Mouse (Mus musculus) forebrain, embryonic 16.5 days (tissue): ENCODE results near the gene Cfb. TPM values are rescaled to one million over a fixed set of nuclear protein-coding genes. Genes with fewer than 3 reads are reported as not detected.

Source experiments
- ATAC-seq: fragments of 200-750 bp; cut with Nextera tagmentation; 2 replicates; pipeline ENCODE4 v1.8.0; 2017; ENCODE audit warnings: mild to moderate bottlenecking, moderate library complexity
- H3K27ac ChIP-seq: fragments of 300-500 bp; sonication (generic); 2 replicates; pipeline ENCODE4 v1.5.1; 2014; ENCODE audit warnings: low read length, control low read depth
- H3K27me3 ChIP-seq: fragments of 300-500 bp; sonication (generic); replicated peaks from 2 replicates; pipeline ENCODE4 v1.6.1; 2014; ENCODE audit warnings: low read length; ENCODE audit not compliant: control insufficient read depth, insufficient read depth
- H3K36me3 ChIP-seq: fragments of 300-500 bp; sonication (generic); 2 replicates; pipeline ENCODE4 v1.6.1; 2014; ENCODE audit not compliant: control insufficient read depth, insufficient read depth
- H3K4me1 ChIP-seq: fragments of 300-500 bp; sonication (generic); replicated peaks from 2 replicates; pipeline ENCODE4 v1.6.1; 2014; ENCODE audit warnings: low read length; ENCODE audit not compliant: control insufficient read depth, insufficient read depth
- H3K4me2 ChIP-seq: fragments of 300-500 bp; sonication (generic); 2 replicates; pipeline ENCODE4 v1.6.1; 2014; ENCODE audit warnings: mild to moderate bottlenecking, low read length, control low read depth
- H3K4me3 ChIP-seq: fragments of 300-500 bp; sonication (generic); replicated peaks from 2 replicates; pipeline ENCODE4 v1.5.1; 2014; ENCODE audit warnings: mild to moderate bottlenecking, low read length, control low read depth
- H3K9ac ChIP-seq: fragments of 300-500 bp; sonication (generic); replicated peaks from 2 replicates; pipeline ENCODE4 v1.6.1; 2014; ENCODE audit warnings: low read depth, low read length, control low read depth
- H3K9me3 ChIP-seq: fragments of 300-500 bp; sonication (generic); 2 replicates; pipeline ENCODE4 v1.6.1; 2016; ENCODE audit warnings: low read length; ENCODE audit not compliant: control insufficient read depth
- WGBS: fragments of 180-500 bp; shearing (Covaris S2); extraction: QIAGEN DNeasy Blood & Tissue Kit; methylation state at CpG from one replicate; pipeline ENCODE4 v1.1.7; 2014; 5-methylcytosine and 5-hydroxymethylcytosine counted together
- polyA plus RNA-seq: library from polyadenylated mRNA; unstranded; fragments of >200 nt; fragmentation: Nextera tagmentation; extraction: Ambion mirVana; gene quantifications from 2 replicates; pipeline ENCODE4 v1.2.1, GENCODE M21; 2015

The Cfb gene
- polyA plus RNA-seq, 1 experiment from 2014 or later: 1.1 TPM

DNA sequence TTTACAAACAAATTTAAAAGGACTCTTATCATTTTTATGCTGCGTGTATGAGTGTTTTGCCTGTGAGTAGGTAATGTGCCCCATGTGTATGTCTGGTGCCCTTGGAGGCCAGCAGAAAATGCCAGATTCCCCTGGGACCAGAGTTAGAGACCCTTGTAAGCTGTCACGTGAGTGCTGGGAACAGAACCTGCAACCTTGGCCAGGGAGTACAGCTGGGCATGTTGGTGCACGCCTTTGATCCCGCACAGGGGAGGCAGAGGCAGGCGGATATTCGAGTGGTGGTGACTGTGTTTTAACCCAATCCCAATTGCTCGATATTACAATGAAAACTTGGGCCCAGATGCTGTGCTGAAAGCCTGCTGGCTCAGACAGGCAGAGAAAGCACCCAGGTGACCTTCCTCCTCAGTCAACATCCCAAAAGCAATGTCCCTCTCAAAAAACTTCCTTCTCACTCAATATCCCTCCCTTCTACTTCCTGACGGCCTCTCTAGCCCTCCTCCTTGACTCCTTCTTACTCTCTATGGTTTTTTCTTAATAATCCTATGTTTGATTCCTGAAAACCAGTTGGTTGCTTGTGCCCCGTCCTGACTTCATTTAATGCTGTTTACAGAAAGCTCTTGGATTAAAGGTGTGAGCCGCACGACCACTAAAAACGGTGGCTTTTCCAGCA is 27.9 kb upstream of the Cfb start:
- no peak for ATAC-seq
- 89% methylated on average over 12 of the region's 12 CpGs for WGBS
- H3K9me3 ChIP-seq: no peaks in the 10 kb centered on the region

DNA sequence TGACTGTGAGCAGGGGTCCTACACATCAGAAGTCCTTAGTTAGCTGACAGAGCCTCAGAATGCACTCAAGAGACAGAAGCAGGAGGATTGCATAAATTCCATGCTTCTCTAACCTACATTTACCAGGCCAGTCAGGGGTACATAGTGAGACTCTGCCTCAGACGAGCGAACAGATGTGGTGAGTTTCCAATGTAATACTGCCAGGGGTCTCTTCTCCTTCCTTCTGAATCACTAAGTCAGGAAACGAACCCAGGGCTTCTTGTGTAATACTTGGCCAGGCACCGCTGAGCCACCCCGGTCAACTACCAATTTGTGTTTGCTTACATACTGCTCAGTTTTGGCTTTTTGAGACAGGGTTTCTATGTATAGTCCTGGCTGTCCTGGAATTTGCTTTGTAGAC is 25.6 kb upstream of the Cfb start:
- H3K27ac ChIP-seq: no peak overlapping the region
- ATAC-seq: no peak
- H3K36me3 ChIP-seq: no peaks in the 10 kb centered on the region
- no peak overlapping the region for H3K9ac ChIP-seq
- 85% methylated on average over 5 of the region's 5 CpGs for WGBS
- no peaks in the 10 kb centered on the region for H3K4me1 ChIP-seq
- H3K4me2 ChIP-seq: no peak overlapping the region
- no peak overlapping the region for H3K4me3 ChIP-seq
- 0 out of 2 replicates have a peak, but pooled peaks cover 3% of the 10 kb centered on the region for H3K27me3 ChIP-seq
- no peaks in the 10 kb centered on the region for H3K9me3 ChIP-seq

More for the DNA sequence above, 27.9 kb upstream of the Cfb start:
- no peaks in the 10 kb centered on the region for H3K36me3 ChIP-seq
- H3K4me3 ChIP-seq: no peak overlapping the region
- no peak overlapping the region for H3K9ac ChIP-seq
- no peak overlapping the region for H3K27ac ChIP-seq
- H3K4me2 ChIP-seq: no peak overlapping the region
- H3K4me1 ChIP-seq: peaks cover 7% of the 10 kb centered on the region
- no peaks in the 10 kb centered on the region for H3K27me3 ChIP-seq

DNA sequence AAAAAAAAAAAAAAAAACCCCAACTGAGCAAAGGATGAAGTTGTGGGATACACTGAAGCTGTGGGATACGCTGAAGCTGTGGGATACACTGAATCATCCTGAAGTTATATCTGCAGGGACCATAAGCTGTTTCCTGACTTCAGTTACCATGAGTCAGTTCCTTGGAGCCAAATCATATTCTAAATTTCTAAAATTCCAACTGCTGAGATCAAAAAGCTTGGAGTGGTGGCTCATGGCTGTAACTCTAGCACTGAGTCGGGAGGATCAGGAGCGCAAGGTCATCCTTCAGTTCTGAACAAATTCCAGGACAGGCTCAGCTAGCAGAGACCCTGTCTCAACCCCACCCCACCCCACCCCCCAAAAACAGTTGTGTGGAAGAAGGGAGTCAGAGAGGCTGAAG is 23.3 kb upstream of the Cfb start:
- H3K4me1 ChIP-seq: no peaks in the 10 kb centered on the region
- 83% methylated on average over 3 of the region's 3 CpGs for WGBS
- ATAC-seq: no peak
- H3K36me3 ChIP-seq: no peaks in the 10 kb centered on the region
- H3K27me3 ChIP-seq: 0 out of 2 replicates have a peak, but pooled peaks cover 3% of the 10 kb centered on the region
- no peak overlapping the region for H3K4me2 ChIP-seq
- H3K4me3 ChIP-seq: no peak overlapping the region
- H3K27ac ChIP-seq: no peak overlapping the region
- no peak overlapping the region for H3K9ac ChIP-seq
- no peaks in the 10 kb centered on the region for H3K9me3 ChIP-seq

DNA sequence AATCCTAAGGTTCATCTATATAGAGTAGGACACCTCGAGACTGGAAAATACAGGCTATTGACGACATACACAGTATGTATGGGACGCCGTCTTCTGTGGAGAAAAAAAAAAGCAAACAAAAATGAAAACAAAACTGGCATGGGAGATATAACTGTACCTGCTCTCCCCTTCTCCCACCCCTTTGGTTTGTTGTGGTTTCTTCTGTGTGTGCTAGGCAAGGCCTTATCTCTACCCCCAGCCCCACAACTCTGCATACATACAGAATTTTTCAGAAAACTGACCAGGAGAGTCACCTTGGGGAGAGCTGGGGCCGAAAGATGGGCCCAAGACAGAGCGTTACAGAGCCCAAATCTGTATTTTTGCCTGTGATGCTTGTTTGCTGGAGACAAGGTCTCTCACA is 22.4 kb upstream of the Cfb start:
- WGBS: 87% methylated on average over 6 of the region's 6 CpGs
- Histone ChIP-seq H3K36me3 (no peaks in the 10 kb centered on the region), H3K9me3 (no peaks in the 10 kb centered on the region), H3K27me3 (0 out of 2 replicates have a peak, but pooled peaks cover 3% of the 10 kb centered on the region), H3K27ac (no peak overlapping the region), H3K4me1 (no peaks in the 10 kb centered on the region), H3K4me3 (no peak overlapping the region), H3K9ac (no peak overlapping the region), H3K4me2 (no peak overlapping the region)
- no peak for ATAC-seq

DNA sequence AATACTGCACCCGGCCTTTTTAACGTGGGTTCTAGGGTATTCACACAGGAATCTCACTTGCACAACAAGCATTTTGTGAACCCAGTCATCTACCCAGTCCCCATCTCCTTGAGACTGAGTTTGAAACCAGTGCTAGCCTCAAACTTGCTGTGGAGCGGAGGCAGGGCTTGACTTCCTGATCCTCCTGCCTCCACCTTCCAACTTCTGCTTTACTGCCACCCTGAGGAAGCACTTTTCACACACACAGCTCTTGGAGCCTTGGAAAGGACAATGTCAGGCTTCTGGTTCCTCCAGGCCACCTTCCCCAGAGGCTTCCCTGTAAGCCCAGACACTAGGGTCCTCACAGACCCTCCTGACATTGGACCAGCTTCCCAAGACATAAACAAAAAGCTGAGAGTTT is 21.0 kb upstream of the Cfb start:
- H3K9ac ChIP-seq: no peak overlapping the region
- no peaks in the 10 kb centered on the region for H3K4me1 ChIP-seq
- H3K36me3 ChIP-seq: no peaks in the 10 kb centered on the region
- 71% methylated on average over 3 of the region's 3 CpGs for WGBS
- no peak overlapping the region for H3K4me2 ChIP-seq
- no peak overlapping the region for H3K4me3 ChIP-seq
- H3K9me3 ChIP-seq: no peaks in the 10 kb centered on the region
- 0 out of 2 replicates have a peak, but pooled peaks cover 3% of the 10 kb centered on the region for H3K27me3 ChIP-seq
- ATAC-seq: no peak
- no peak overlapping the region for H3K27ac ChIP-seq

- Histone ChIP-seq H3K27ac (no peak within 1 kb of the TSS), H3K36me3 (no peaks in the 10 kb centered on the region), H3K4me3 (no peak within 1 kb of the TSS), H3K4me1 (no peaks in the 10 kb centered on the region), H3K27me3 (0 out of 2 replicates have a peak, but pooled peaks cover 3% of the 10 kb centered on the region), H3K4me2 (no peak within 1 kb of the TSS), H3K9me3 (no peaks in the 10 kb centered on the region), H3K9ac (no peak within 1 kb of the TSS)
- WGBS: 7% methylated on average over 15 of the region's 15 CpGs
- ATAC-seq: no peak
Observed at GRCm38 (mm10) chr17:34881683-34882310, 19.5 kb upstream of the Cfb start, which contains the start of gene Gm20547. Gm20547 (minus strand) TSS chr17:34882042.

DNA sequence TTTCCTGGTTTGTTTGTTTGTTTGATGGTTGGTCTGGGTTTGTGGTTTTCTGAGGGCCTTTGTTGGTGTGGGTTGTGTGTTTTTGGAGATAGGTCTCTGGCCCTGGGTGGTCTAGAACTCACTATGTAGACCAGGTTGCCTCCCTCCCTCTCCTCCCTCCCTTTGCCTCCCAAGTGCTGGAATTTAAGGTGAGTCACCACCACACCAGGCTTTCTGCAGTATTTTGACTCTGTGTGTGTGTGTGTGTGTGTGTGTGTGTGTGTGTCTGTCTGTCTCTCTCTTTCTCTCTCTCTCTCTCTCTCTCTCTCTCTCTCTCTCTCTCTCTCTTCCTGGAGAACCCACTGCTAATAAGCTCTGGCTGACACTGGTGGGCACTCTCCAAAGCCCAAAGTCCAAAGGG is 18.8 kb upstream of the Cfb start:
- no peak for ATAC-seq
- no peak overlapping the region for H3K4me2 ChIP-seq
- 0 out of 2 replicates have a peak, but pooled peaks cover 3% of the 10 kb centered on the region for H3K27me3 ChIP-seq
- H3K4me3 ChIP-seq: no peak overlapping the region
- no peak overlapping the region for H3K9ac ChIP-seq
- H3K27ac ChIP-seq: no peak overlapping the region
- H3K9me3 ChIP-seq: no peaks in the 10 kb centered on the region
- H3K4me1 ChIP-seq: no peaks in the 10 kb centered on the region
- H3K36me3 ChIP-seq: no peaks in the 10 kb centered on the region

DNA sequence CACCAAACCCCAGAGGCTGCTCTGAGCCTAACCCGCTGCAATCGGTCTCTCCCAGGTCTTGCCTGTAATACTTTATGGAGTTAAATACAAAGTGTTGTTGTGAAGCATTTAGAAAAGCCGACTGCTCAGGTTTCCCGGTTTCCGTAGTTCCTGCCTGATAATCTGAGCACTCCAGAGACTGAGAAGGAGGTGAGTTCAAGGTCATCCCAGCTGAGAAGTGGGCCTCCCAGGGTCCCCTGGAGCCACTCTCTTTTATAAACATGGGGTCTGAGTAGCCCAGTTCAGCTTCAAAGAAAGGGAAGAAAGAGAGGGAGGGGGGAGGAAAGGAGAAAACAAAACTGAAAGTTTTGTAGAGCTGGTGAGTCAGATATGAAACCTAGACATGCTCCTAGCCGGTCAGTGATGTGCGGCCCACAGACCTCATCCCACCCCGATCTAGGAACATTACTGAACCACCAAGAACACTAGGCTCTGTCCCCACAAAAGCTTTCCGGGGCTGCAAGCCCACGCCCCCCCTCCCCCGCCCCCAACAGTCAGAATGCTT is 17.1 kb upstream of the Cfb start, which contains the start of gene Zbtb12:
Gene Zbtb12, plus strand, starts transcription at position 148 of the 544 bp plus-strand sequence.
- Histone ChIP-seq H3K4me2 (no peak within 1 kb of the TSS), H3K4me3 (no peak within 1 kb of the TSS)
- 66% methylated on average over 11 of the region's 11 CpGs for WGBS

DNA sequence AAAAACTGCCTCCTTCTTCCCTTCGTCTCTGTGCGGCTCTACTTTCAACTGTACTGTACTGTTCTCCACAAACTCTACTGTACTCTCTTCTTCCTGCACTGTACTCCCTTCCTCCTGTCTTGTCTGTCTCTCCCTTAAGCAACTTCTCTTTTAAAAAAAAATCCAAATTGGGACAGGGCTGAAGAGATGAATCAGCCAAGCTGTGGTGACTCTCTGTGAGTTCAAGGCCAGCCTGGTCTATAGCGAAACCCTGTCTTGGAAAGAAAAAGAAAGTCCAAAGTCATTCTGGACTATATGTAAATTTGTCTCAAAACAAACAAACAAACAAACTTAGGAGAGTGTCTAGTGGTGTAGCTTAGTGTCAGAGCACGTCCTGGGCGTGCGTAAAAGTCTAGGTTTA is 12.0 kb upstream of the Cfb start:
- WGBS: 90% methylated on average over 6 of the region's 6 CpGs
- Histone ChIP-seq H3K36me3 (no peaks in the 10 kb centered on the region), H3K27me3 (no peaks in the 10 kb centered on the region), H3K27ac (no peak overlapping the region), H3K4me1 (no peaks in the 10 kb centered on the region), H3K4me3 (no peak overlapping the region), H3K4me2 (no peak overlapping the region), H3K9me3 (no peaks in the 10 kb centered on the region), H3K9ac (no peak overlapping the region)
- ATAC-seq: no peak

More for the DNA sequence above, 17.1 kb upstream of the Cfb start, which contains the start of gene Zbtb12:
- Histone ChIP-seq H3K27me3 (0 out of 2 replicates have a peak, but pooled peaks cover 2% of the 10 kb centered on the region), H3K9ac (no peak within 1 kb of the TSS), H3K36me3 (no peaks in the 10 kb centered on the region), H3K9me3 (no peaks in the 10 kb centered on the region), H3K4me1 (no peaks in the 10 kb centered on the region), H3K27ac (no peak within 1 kb of the TSS)
- no peak for ATAC-seq
